Mouse (Mus musculus) hindbrain, embryonic 16.5 days (tissue): ENCODE data around the gene Dynlt1f. TPM values are rescaled to one million over a fixed set of nuclear protein-coding genes. Genes with fewer than 3 reads are reported as not detected.
"Not testable (repeated sequence)": the region's sequence is repeated elsewhere in the genome, so short reads cannot be mapped to it uniquely, and the experiment has no call there.

ENCODE experiments used
- ATAC-seq: fragments of 200-750 bp; cut with Nextera tagmentation; 2 replicates; pipeline ENCODE4 v1.8.0; 2017; ENCODE audit warnings: moderate TSS enrichment, moderate library complexity
- H3K27ac ChIP-seq: fragments of 300-500 bp; sonication (generic); 2 replicates; pipeline ENCODE4 v1.5.1; 2014; ENCODE audit warnings: low read depth, mild to moderate bottlenecking, control low read depth, low read length, moderate library complexity
- H3K27me3 ChIP-seq: fragments of 300-500 bp; sonication (generic); replicated peaks from 2 replicates; pipeline ENCODE4 v1.6.1; 2014; ENCODE audit warnings: low read length; ENCODE audit not compliant: control insufficient read depth, insufficient read depth
- H3K36me3 ChIP-seq: fragments of 300-500 bp; sonication (generic); 2 replicates; pipeline ENCODE4 v1.6.1; 2014; ENCODE audit warnings: mild to moderate bottlenecking, low read length, moderate library complexity, mixed read lengths; ENCODE audit not compliant: control insufficient read depth, insufficient read depth
- H3K4me1 ChIP-seq: fragments of 300-500 bp; sonication (generic); 2 replicates; pipeline ENCODE4 v1.6.1; 2014; ENCODE audit warnings: low read depth, low read length; ENCODE audit not compliant: control insufficient read depth, insufficient read depth
- H3K4me2 ChIP-seq: fragments of 300-500 bp; sonication (generic); 2 replicates; pipeline ENCODE4 v1.6.1; 2014; ENCODE audit warnings: mild to moderate bottlenecking, low read length, control low read depth, moderate library complexity
- H3K4me3 ChIP-seq: fragments of 300-500 bp; sonication (generic); 2 replicates; pipeline ENCODE4 v1.5.1; 2014; ENCODE audit warnings: mild to moderate bottlenecking, low read length, control low read depth, moderate library complexity
- H3K9ac ChIP-seq: fragments of 300-500 bp; sonication (generic); 2 replicates; pipeline ENCODE4 v1.6.1; 2014; ENCODE audit warnings: low read depth, mild to moderate bottlenecking, control low read depth, low read length, moderate library complexity
- H3K9me3 ChIP-seq: fragments of 300-500 bp; sonication (generic); 2 replicates; pipeline ENCODE4 v1.6.1; 2014; ENCODE audit warnings: mild to moderate bottlenecking, low read length, moderate library complexity; ENCODE audit not compliant: control insufficient read depth
- WGBS: fragments of 180-500 bp; shearing (Covaris S2); extraction: QIAGEN DNeasy Blood & Tissue Kit; methylation state at CpG from one replicate; pipeline ENCODE4 v1.1.7; 2014; 5-methylcytosine and 5-hydroxymethylcytosine counted together
- polyA plus RNA-seq: library from polyadenylated mRNA; unstranded; fragments of >200 nt; fragmentation: Nextera tagmentation; extraction: Ambion mirVana; gene quantifications from 2 replicates; pipeline ENCODE4 v1.2.1, GENCODE M21; 2015

Gene Dynlt1f
- polyA plus RNA-seq, 1 experiment from 2014 or later, result 217 TPM

DNA sequence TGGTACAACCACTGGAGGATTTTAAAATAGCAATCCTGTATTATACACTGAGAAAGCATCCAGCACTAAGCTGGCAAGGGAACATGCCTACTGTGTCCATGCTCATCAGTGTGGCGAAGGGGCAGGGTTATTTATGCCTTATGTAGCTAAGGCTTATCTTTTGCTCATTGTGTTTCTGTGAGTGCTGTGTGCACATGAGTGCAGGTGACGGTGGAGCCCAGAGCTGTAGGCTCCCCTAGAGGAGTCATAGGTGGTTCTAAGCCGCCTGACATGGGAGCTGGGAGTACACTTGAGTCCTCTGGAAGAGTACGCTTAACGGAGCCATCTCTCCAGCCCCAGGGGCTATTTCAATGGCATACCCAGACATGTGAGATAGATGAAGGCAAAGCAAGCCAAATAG is 36.4 kb downstream of the Dynlt1f start:
- H3K9ac ChIP-seq, H3K4me1 ChIP-seq, H3K27me3 ChIP-seq, ATAC-seq, H3K27ac ChIP-seq, H3K4me3 ChIP-seq, H3K9me3 ChIP-seq, H3K4me2 ChIP-seq, H3K36me3 ChIP-seq: not testable (repeated sequence)
- WGBS, result 79% methylated on average over 5 of the region's 5 CpGs

DNA sequence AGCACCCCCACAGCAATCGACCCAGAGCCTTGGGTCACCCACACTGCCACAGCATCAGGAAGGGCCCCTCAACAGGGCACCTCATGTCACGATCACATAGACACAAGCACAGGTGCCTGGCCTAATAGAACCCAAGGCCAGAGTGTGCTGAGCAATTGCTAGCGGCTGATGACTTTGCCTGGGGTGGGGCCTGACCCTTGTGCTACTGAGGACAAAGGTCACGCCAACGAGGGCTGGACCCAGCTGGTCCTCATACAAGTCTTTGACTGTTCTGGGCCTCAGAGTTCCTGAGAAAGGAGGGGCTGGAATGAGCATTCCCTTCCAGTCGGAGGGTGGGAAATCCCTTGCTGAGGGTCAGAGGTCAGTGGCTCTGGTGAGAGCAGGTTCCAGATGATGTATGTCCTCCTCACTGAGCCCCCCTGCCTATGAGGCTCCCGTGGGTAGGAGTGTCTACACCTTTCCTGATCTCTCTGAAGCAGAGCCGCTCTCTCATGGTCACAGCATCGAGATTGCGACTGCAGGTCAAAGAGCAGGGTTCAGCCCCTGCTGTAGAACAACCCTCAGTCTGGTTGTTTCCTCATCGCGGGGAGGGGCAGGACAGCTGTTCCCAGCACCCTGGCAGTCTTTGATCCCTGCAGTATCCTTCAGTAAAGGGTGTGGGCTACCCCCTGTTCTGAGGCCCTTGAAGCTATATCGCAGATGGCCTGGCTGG is 37.9 kb downstream of the Dynlt1f start:
- H3K4me2 ChIP-seq, H3K9me3 ChIP-seq, H3K36me3 ChIP-seq, H3K4me3 ChIP-seq, H3K9ac ChIP-seq, H3K27me3 ChIP-seq, H3K27ac ChIP-seq, H3K4me1 ChIP-seq: not testable (repeated sequence)
- WGBS, result 64% methylated on average over 6 of the region's 13 CpGs
- peak; percentile 37 for ATAC-seq

DNA sequence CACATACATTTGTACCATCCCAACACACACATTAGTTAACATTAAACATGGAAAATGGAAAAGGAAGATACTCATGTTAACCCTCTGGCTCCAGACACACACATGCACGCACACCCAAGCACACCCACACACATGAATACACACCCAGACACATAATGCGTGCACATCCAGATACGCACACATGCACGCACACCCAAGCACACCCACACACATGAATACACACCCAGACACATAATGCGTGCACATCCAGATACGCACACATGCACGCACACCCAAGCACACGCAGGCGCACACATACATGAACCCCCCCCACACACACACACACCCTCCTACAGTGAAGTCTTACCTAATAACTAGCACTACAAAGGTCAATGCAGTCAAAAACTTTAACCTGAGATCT is 39.0 kb downstream of the Dynlt1f start:
- ATAC-seq, H3K9me3 ChIP-seq, H3K9ac ChIP-seq, H3K4me3 ChIP-seq, H3K4me2 ChIP-seq, H3K27me3 ChIP-seq, H3K4me1 ChIP-seq, H3K27ac ChIP-seq, H3K36me3 ChIP-seq: not testable (repeated sequence)
- WGBS, result 96% methylated on average over 9 of the region's 9 CpGs

DNA sequence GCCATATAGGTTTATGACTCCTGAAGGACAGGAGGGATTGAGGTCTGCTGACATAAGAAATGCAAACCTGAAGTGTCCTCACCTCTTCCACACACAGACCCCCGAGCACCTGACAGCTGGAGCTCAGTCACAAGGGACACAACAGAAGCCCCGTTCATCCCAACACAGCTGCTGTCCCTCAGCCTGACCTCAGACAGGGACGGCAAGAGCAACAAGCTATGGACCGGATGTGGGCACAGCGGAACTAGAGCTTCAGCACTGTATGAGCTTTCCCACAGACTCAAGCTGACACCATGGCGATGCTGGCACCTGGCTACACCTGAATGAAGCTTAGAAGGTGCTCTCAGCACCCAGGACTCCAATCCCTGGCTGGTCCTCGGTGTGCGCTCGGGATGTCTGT is 41.4 kb downstream of the Dynlt1f start:
- ATAC-seq, H3K4me3 ChIP-seq, H3K4me2 ChIP-seq, H3K4me1 ChIP-seq, H3K27me3 ChIP-seq, H3K9ac ChIP-seq, H3K27ac ChIP-seq, H3K36me3 ChIP-seq, H3K9me3 ChIP-seq: not testable (repeated sequence)
- 85% methylated on average over 4 of the region's 9 CpGs for WGBS

DNA sequence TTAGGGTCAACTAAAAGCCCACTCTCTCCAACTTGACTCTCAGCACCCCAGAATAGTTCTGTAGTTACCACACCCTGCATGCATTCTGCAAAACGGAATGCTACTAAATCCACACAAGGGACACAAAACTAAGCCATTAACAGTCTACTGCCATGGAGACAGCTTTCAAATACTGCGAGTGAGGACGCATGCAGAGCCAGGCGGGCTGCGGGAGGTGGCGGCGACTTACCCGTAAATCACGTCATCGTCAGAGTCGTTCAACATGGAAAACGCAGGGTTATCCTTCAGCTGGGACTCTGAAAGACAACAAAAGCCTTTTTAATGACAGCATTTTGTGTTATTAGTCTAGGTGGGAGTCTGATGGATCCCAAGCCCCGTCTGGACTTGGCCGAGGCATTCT is 42.2 kb downstream of the Dynlt1f start:
- H3K9me3 ChIP-seq, H3K4me1 ChIP-seq, H3K9ac ChIP-seq, H3K4me3 ChIP-seq, H3K4me2 ChIP-seq, H3K27ac ChIP-seq, H3K36me3 ChIP-seq, ATAC-seq, H3K27me3 ChIP-seq: not testable (repeated sequence)
- WGBS, result 87% methylated on average over 11 of the region's 14 CpGs

DNA sequence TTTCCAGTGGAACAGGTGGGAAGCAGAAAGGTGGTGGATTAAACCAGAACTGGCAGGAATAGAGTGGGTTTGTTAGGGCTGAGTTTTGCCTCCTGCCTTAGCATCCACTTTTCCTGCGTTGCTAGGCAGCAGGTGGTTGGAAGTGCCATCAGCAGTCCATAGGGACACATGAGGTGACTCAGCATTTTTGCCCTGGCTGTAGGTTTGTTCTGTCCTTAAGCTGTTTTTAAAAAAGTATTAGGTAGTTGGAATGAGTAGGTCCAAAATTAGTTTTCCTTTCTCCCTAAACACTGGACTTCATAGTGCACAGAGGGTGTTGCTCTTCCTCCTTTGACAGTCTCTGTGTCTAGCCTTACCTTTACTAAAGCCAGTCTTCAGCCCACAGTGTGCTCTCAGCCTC is 50.4 kb downstream of the Dynlt1f start:
- WGBS, result 41% methylated on average over 1 of the region's 1 CpGs
- H3K36me3 ChIP-seq, ATAC-seq, H3K9ac ChIP-seq, H3K4me3 ChIP-seq, H3K4me1 ChIP-seq, H3K4me2 ChIP-seq, H3K9me3 ChIP-seq, H3K27ac ChIP-seq, H3K27me3 ChIP-seq: not testable (repeated sequence)

DNA sequence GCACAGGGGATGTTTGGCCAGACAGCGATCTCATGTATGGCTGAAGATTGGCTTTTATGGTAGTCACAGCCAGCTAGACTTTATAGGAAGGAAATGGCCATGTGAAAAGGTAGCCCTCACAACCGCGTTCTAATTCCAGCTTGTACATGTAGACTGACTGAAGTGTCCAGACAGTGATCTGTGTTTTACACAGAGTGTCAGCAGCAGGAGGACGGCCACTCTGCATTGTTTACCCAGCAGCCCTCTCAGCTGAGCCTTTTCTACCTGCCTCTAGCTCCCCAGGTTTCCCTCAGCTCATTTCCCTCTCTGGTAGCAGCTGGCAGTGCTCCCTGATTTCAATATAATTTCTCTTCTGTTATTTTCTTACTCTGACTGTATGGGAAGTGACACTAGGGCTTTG is 53.5 kb downstream of the Dynlt1f start:
- H3K27ac ChIP-seq, H3K4me3 ChIP-seq, H3K27me3 ChIP-seq, ATAC-seq, H3K36me3 ChIP-seq, H3K9me3 ChIP-seq, H3K9ac ChIP-seq, H3K4me1 ChIP-seq: not testable (repeated sequence)
- 0% methylated on average over 3 of the region's 4 CpGs for WGBS
- peak overlapping the region; percentile 33; the same call in 1 of the 2 replicates for H3K4me2 ChIP-seq

DNA sequence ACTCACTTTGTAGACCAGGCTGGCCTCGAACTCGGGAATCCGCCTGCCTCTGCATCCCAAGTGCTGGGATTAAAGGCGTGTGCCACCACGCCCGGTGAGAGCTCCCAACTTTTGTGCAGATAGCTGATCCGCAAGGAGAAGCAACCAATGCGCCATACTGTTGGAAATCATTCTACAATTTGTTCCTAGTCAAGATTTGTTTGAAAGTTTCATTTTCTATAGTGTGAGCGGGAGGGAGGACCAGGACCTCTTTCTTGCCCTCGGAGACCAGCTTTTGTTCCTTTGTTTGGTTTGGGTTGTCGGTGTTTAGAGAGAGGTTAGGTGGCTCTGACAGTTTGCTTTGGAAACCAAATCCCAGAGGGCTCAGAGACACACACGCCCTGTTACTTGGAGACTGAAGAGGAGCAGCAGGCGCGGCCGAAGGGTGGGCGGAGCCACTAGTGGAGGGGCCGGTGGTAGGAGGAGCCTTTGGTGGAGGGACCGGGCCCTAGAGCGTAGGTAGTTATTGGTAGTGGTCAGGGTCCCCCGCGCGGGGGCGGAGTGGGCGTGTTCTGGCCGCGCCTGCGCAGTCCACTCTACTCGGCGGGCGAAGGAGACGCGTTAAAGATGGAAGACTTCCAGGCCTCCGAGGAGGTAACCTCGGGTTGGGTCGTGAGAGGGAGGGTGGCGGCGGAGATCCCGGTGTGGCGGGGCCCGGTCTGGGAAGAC is 54.3 kb downstream of the Dynlt1f start, which contains the start of gene Dynlt1c:
Gene Dynlt1c (plus strand): TSS at position 468 of the 708 bp plus-strand sequence.
- ATAC-seq, result peak; percentile 97
- H3K27ac ChIP-seq, H3K36me3 ChIP-seq, H3K9ac ChIP-seq, H3K9me3 ChIP-seq, H3K4me1 ChIP-seq, H3K27me3 ChIP-seq: not testable (repeated sequence)
- H3K4me2 ChIP-seq, result peak within 1 kb of the TSS; percentile 33
- 7% methylated on average over 23 of the region's 40 CpGs for WGBS
- H3K4me3 ChIP-seq, result peak within 1 kb of the TSS; percentile 27

DNA sequence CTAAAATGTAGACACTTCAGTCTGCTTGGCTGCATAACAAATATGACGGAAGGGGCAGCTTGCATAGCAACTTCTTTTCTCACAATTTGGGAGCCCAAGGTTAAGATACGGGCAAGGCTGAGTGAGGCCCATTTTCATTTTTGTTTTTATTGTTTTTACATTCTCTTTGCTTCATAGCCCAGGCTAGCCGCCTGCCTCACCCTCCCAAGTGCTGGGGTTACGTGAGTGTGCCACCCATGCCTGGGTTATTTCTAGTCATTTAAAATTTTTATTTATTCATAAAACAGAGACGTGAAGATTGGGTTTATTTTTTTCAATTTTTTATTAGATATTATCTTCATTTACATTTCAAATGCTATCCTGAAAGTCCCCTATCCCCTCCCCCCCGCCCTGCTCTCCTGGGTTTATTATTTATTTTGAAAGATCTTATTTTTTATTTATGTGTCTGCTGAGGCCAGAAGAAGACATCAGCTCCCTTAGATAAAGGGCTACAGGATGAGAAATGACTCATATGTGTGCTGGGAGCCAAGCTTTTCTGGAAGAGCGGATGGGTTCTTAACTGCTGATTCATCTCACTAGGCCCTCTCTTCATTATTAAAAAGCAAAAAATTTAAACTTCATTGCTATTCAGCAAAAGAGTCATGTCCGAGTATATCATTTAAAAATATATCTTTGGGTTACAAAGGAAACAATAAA is 55.3 kb downstream of the Dynlt1f start:
- 85% methylated on average over 5 of the region's 8 CpGs for WGBS

More for the DNA sequence above, 55.3 kb downstream of the Dynlt1f start:
- not testable (repeated sequence) for H3K9ac ChIP-seq, H3K27ac ChIP-seq, H3K4me2 ChIP-seq, H3K27me3 ChIP-seq, H3K4me3 ChIP-seq, H3K4me1 ChIP-seq, H3K36me3 ChIP-seq, H3K9me3 ChIP-seq, ATAC-seq
